Mouse (Mus musculus) neural tube, embryonic 15.5 days (tissue): ENCODE measurements at regions not wholly inside any gene's neighbourhood (a gene's known extent, or its start where the extent isn't known, plus 50 kb on each side); places are given as distances from the start of the nearest gene placed in this dataset.

Experiments
- ATAC-seq: fragments of 200-750 bp; cut with Nextera tagmentation; 2 replicates; pipeline ENCODE4 v1.8.0; 2017; ENCODE audit warnings: mild to moderate bottlenecking, moderate TSS enrichment, moderate library complexity; ENCODE audit not compliant: low FRiP score
- H3K27ac ChIP-seq: fragments of 300-500 bp; sonication (generic); replicated peaks from 2 replicates; pipeline ENCODE4 v1.5.1; 2015; ENCODE audit warnings: mild to moderate bottlenecking, inconsistent platforms
- H3K27me3 ChIP-seq: fragments of 300-500 bp; sonication (generic); replicated peaks from 2 replicates; pipeline ENCODE4 v1.6.1; 2015; ENCODE audit warnings: inconsistent platforms
- H3K36me3 ChIP-seq: fragments of 300-500 bp; sonication (generic); 2 replicates; pipeline ENCODE4 v1.6.1; 2015; ENCODE audit warnings: inconsistent platforms
- H3K4me1 ChIP-seq: fragments of 300-500 bp; sonication (generic); 2 replicates; pipeline ENCODE4 v1.6.1; 2015; ENCODE audit warnings: inconsistent platforms
- H3K4me2 ChIP-seq: fragments of 300-500 bp; sonication (generic); 2 replicates; pipeline ENCODE4 v1.6.1; 2015; ENCODE audit warnings: inconsistent platforms, mild to moderate bottlenecking, moderate library complexity
- H3K4me3 ChIP-seq: fragments of 300-500 bp; sonication (generic); replicated peaks from 2 replicates; pipeline ENCODE4 v1.5.1; 2015; ENCODE audit warnings: mild to moderate bottlenecking, inconsistent platforms
- H3K9ac ChIP-seq: fragments of 300-500 bp; sonication (generic); replicated peaks from 2 replicates; pipeline ENCODE4 v1.6.1; 2015; ENCODE audit warnings: mild to moderate bottlenecking, inconsistent platforms
- H3K9me3 ChIP-seq: fragments of 300-500 bp; sonication (generic); replicated peaks from 2 replicates; pipeline ENCODE4 v1.6.1; 2016; ENCODE audit warnings: inconsistent platforms
- WGBS: fragments of 180-500 bp; shearing (Covaris S2); methylation state at CpG from one replicate; pipeline ENCODE4 v1.1.7; 2015; ENCODE audit warnings: mixed read lengths; 5-methylcytosine and 5-hydroxymethylcytosine counted together

- no peak overlapping the region for H3K4me3 ChIP-seq
- WGBS, result 70% methylated on average over 12 of the region's 12 CpGs
- H3K27me3 ChIP-seq, result no peaks in the 10 kb centered on the region
- H3K9ac ChIP-seq, result no peak overlapping the region
- H3K36me3 ChIP-seq, result no peaks in the 10 kb centered on the region
- no peak overlapping the region for H3K4me2 ChIP-seq
- H3K27ac ChIP-seq, result no peak overlapping the region; the same call in 1 of the 2 replicates
- H3K4me1 ChIP-seq, result peaks cover 4% of the 10 kb centered on the region; the same call in 1 of the 2 replicates
- no peak for ATAC-seq
- H3K9me3 ChIP-seq, result no peaks in the 10 kb centered on the region
These were observed 63.1 kb downstream of the Kcnf1 start for GRCm38 (mm10) chr12:17113465-17114177.

DNA sequence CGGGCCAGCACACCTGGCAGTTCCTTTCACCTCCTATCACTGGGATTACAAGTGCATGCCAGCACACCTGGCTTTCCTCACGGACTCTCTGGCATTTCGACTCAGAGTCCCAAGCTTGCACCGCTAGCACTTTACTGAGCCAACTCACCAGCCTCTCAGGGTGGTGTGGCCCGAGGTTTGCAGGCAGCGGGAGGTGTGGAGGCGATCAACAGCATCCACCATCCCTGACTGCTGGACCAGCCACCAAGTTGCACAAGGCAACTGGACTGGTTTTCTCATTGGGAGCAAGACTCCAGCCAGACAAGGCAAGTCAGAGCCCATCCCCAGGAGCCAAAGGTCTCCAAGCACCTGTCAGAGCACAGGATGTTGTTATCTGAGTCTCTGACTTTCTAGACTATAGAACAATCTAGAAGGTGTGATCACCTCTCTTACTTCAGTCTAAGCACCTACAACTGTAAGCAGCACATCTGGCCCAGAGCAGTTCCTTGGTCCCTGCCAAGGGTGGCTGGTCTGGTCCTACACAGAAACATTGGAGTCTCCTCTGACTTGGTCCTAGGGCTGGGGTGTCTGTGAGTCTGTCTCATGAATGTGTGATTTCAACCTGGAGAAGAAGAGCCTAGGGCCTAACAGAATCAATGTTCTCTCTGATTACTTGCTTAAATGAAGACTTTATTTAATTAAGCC lies 63.8 kb downstream of the Kcnf1 start:
- Histone ChIP-seq H3K4me1 (peaks cover 4% of the 10 kb centered on the region; the same call in 1 of the 2 replicates), H3K36me3 (no peaks in the 10 kb centered on the region), H3K4me2 (no peak overlapping the region), H3K9ac (no peak overlapping the region), H3K27ac (no peak overlapping the region), H3K9me3 (no peaks in the 10 kb centered on the region), H3K27me3 (no peaks in the 10 kb centered on the region), H3K4me3 (no peak overlapping the region)
- WGBS, result 85% methylated on average over 7 of the region's 7 CpGs
- ATAC-seq, result no peak

DNA sequence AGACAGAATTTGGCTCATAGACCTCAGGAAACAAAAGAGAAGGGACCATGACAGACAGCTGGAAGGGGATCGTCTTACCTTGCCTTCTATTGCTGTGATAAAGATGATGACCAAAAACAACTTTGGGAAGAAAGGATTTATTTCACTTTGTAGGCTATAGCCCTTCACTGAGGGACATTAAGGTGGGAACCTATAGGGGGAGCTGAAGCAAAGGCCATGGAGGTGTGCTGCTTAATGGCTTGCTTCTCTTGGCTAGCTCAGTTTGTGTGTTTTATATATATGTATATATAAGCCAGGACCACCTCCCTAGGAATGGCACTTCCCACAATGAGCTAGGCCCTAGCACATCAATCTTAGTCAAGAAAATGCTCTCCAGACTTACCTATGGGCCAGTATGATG lies 70.5 kb downstream of the Kcnf1 start:
- WGBS, result 92% methylated on average over 1 of the region's 1 CpGs
- H3K27ac ChIP-seq, result no peak overlapping the region

GRCm38 (mm10) chr12:17105057-17105712 lies 71.5 kb downstream of the Kcnf1 start:
- Histone ChIP-seq H3K4me2 (no peak overlapping the region), H3K9ac (no peak overlapping the region), H3K36me3 (no peaks in the 10 kb centered on the region), H3K9me3 (no peaks in the 10 kb centered on the region), H3K4me3 (no peak overlapping the region), H3K27me3 (no peaks in the 10 kb centered on the region), H3K4me1 (no peaks in the 10 kb centered on the region), H3K27ac (no peak overlapping the region)
- 82% methylated on average over 6 of the region's 6 CpGs for WGBS
- ATAC-seq, result no peak

More for the DNA sequence above, 70.5 kb downstream of the Kcnf1 start:
- H3K4me3 ChIP-seq, result no peak overlapping the region
- no peaks in the 10 kb centered on the region for H3K27me3 ChIP-seq
- no peaks in the 10 kb centered on the region for H3K9me3 ChIP-seq
- H3K9ac ChIP-seq, result no peak overlapping the region
- no peak overlapping the region for H3K4me2 ChIP-seq
- no peaks in the 10 kb centered on the region for H3K4me1 ChIP-seq
- ATAC-seq, result no peak
- no peaks in the 10 kb centered on the region for H3K36me3 ChIP-seq

DNA sequence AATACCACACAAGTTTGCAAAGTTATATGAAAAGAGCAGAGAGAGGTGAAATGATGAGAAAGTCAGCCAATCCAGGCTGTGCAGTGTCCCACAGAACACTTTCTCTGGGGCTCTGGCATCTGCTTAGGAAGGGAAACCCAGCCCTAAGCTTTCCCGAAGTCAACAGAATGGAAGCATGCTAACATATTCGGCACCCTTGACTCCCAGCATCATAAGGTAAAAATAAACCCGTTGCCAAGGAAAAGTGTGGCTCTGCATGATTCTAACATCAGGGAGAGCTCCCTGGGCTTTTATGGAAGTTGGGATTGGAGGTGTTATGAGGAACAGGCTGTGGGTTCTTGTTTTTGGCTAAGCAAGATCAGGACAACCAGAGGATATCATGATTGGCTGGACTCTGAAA lies 74.8 kb downstream of the Kcnf1 start:
- H3K4me2 ChIP-seq, result no peak overlapping the region
- H3K9ac ChIP-seq, result no peak overlapping the region
- no peaks in the 10 kb centered on the region for H3K9me3 ChIP-seq
- WGBS, result 92% methylated on average over 3 of the region's 3 CpGs
- H3K36me3 ChIP-seq, result no peaks in the 10 kb centered on the region
- no peak overlapping the region for H3K4me3 ChIP-seq
- no peak for ATAC-seq
- no peak overlapping the region for H3K27ac ChIP-seq
- peaks cover 16% of the 10 kb centered on the region for H3K4me1 ChIP-seq
- H3K27me3 ChIP-seq, result no peaks in the 10 kb centered on the region

GRCm38 (mm10) chr12:17097800-17098271 lies 78.9 kb downstream of the Kcnf1 start:
- no peaks in the 10 kb centered on the region for H3K27me3 ChIP-seq
- H3K36me3 ChIP-seq, result no peaks in the 10 kb centered on the region
- H3K4me2 ChIP-seq, result peak overlapping the region; percentile 46
- H3K4me1 ChIP-seq, result peaks cover 16% of the 10 kb centered on the region
- WGBS, result 21% methylated on average over 15 of the region's 15 CpGs
- peak overlapping the region; percentile 63 for H3K27ac ChIP-seq
- no peaks in the 10 kb centered on the region for H3K9me3 ChIP-seq
- peak; percentile 72 for ATAC-seq
- 0 out of 2 replicates have a peak overlapping the region, but pooled peaks have one; percentile 1 for H3K4me3 ChIP-seq
- H3K9ac ChIP-seq, result 0 out of 2 replicates have a peak overlapping the region, but pooled peaks have one; percentile 20

DNA sequence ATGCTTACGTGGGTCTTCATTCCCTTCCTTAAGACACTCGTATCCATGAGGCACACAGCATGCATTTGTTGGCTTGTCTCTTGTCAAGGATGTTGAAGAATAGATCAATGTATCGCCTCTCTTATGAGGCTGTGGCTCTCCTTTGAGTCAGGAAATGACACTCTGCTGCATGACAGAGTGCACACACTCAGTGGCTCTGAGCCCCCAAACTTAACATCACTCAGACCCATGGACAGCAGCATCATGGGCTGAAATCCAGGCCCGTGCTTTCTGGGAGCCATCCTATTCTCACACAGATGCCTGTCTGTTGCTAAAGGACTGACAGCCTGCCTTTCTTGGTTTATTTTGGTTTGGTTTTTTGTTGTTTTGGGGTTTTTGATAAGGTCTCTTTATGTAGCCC lies 81.9 kb downstream of the Kcnf1 start:
- Histone ChIP-seq H3K36me3 (no peaks in the 10 kb centered on the region), H3K4me1 (peaks cover 22% of the 10 kb centered on the region), H3K9ac (no peak overlapping the region), H3K27ac (no peak overlapping the region), H3K27me3 (no peaks in the 10 kb centered on the region), H3K4me2 (no peak overlapping the region), H3K9me3 (no peaks in the 10 kb centered on the region), H3K4me3 (no peak overlapping the region)
- WGBS, result 92% methylated on average over 4 of the region's 4 CpGs
- ATAC-seq, result no peak

DNA sequence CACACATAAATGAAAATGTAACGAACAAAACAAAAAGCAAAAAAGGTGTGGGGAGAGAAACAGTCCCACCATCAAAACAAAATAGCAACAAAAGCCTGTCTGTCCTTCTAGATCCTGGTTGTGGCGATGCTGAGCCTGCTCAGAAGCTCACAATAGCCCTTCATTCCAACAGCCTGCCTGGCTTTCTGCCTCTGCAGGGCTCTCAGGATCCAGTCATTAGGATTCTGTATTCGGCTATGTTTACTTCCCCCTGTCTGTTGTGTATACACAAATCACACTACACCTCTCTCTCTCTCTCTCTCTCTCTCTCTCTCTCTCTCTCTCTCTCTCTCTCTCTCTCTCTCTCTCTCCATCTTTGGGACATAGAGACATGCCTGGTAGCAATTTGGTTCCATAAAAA lies 82.2 kb upstream of the 2410004P03Rik start:
- H3K9me3 ChIP-seq, result no peaks in the 10 kb centered on the region
- H3K4me3 ChIP-seq, result no peak overlapping the region
- H3K27me3 ChIP-seq, result no peaks in the 10 kb centered on the region
- no peak for ATAC-seq
- H3K9ac ChIP-seq, result no peak overlapping the region
- WGBS, result 48% methylated on average over 3 of the region's 3 CpGs
- no peaks in the 10 kb centered on the region for H3K36me3 ChIP-seq
- no peak overlapping the region for H3K4me2 ChIP-seq
- no peak overlapping the region for H3K27ac ChIP-seq
- peaks cover 30% of the 10 kb centered on the region for H3K4me1 ChIP-seq

GRCm38 (mm10) chr12:17091058-17091457 lies 79.5 kb upstream of the 2410004P03Rik start:
- Histone ChIP-seq H3K4me2 (no peak overlapping the region), H3K9me3 (no peaks in the 10 kb centered on the region), H3K4me1 (peaks cover 14% of the 10 kb centered on the region), H3K9ac (no peak overlapping the region), H3K4me3 (no peak overlapping the region), H3K27me3 (no peaks in the 10 kb centered on the region), H3K36me3 (no peaks in the 10 kb centered on the region), H3K27ac (no peak overlapping the region)
- WGBS, result 55% methylated on average over 10 of the region's 10 CpGs
- no peak for ATAC-seq

DNA sequence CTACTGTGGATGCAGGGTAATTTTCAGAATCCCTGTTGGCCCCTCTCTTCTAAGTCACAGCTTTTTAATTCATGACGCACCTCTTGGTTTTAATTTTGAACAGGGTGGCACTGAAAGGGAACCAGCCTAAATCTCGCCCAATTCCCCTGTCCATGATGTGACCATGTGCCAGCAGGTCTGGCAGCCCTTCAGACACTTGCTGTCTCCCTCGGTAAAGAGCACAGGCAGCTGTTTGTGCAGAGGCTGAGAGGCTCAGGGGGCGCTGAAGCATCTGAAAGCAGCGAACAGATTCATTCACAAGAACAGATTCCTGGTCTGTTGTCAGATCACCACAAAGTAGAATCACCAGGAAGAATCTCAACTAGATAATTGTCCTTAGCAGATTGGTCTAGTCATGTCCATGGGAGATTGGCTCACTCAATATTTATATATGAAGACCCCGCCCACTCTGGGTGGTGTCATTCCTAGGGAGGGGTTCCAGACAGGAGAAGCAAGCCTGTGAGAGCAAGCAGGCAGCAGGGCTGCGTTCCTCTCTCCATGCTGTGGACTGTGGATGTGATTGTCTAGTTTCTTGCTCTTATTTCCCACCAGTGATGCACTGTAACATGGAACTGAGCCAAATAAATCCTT lies 78.3 kb upstream of the 2410004P03Rik start:
- Histone ChIP-seq H3K4me2 (no peak overlapping the region), H3K4me1 (peaks cover 14% of the 10 kb centered on the region), H3K36me3 (no peaks in the 10 kb centered on the region), H3K9me3 (no peaks in the 10 kb centered on the region), H3K27ac (no peak overlapping the region), H3K9ac (no peak overlapping the region), H3K27me3 (no peaks in the 10 kb centered on the region), H3K4me3 (no peak overlapping the region)
- ATAC-seq, result 0 out of 2 replicates have a peak, but pooled peaks have one; percentile 44
- WGBS, result 37% methylated on average over 7 of the region's 7 CpGs

- Histone ChIP-seq H3K4me2 (no peak overlapping the region), H3K4me1 (peaks cover 14% of the 10 kb centered on the region), H3K27me3 (no peaks in the 10 kb centered on the region), H3K36me3 (no peaks in the 10 kb centered on the region), H3K9ac (no peak overlapping the region), H3K27ac (no peak overlapping the region), H3K4me3 (no peak overlapping the region), H3K9me3 (no peaks in the 10 kb centered on the region)
- 35% methylated on average over 3 of the region's 3 CpGs for WGBS
- ATAC-seq, result no peak
These were observed 75.9 kb upstream of the 2410004P03Rik start for GRCm38 (mm10) chr12:17087388-17087787.
